Mouse (Mus musculus) hindlimb bud, embryonic 11.5 days (tissue): ENCODE data around the gene Slc4a8.
"Not testable (repeated sequence)": the region's sequence is repeated elsewhere in the genome, so short reads cannot be mapped to it uniquely, and the experiment has no call there.

Source experiments
- DNase-seq: peaks from one replicate; pipeline ENCODE4 v3.0.0-alpha.2; 2012; ENCODE audit warnings: low read depth, low spot score; ENCODE audit errors: extremely low spot score

Gene Slc4a8

DNA sequence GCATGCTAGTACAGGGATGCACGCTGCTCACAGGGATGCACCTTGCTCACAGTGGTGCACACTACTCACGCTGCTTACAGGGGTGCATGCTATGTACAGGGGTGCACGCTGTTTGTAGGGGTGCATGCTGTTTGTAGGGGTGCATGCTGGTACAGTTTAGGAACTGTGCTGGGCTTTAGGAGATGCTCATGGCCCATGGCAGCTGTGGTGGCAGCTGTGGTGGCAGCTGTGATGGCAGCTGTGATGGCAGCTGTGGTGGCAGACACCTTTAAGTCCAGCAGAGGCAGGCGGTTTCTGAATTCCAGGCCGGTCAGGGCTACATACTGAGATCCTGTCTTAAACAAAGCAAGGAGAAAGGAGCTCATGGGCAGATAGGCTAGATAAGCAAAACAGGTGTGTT, 8.8 kb downstream of the Slc4a8 start:
- no peak for DNase-seq

DNA sequence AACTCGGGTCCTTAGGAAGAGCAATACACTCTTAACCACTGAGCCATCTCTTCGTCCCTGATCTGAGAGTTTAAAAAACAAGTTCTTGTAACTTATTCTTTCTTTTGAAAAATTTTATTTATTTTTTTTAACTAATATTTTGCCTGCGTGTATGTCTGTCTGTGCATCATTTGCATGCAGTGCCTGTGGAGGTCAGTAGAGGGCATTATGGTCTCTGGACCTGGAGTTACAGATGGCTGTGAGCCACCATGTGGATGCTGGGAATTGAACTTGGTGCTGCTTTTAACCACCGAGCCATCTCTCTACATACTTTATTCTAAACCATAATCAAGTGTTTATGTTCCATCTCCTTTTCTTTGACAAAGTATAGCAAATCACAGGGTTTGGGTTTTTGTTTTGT, 11.1 kb downstream of the Slc4a8 start:
- DNase-seq: no peak

- not testable (repeated sequence) for DNase-seq
Measured at GRCm38 (mm10) chr15:100773859-100774258, 12.3 kb downstream of the Slc4a8 start.

DNA sequence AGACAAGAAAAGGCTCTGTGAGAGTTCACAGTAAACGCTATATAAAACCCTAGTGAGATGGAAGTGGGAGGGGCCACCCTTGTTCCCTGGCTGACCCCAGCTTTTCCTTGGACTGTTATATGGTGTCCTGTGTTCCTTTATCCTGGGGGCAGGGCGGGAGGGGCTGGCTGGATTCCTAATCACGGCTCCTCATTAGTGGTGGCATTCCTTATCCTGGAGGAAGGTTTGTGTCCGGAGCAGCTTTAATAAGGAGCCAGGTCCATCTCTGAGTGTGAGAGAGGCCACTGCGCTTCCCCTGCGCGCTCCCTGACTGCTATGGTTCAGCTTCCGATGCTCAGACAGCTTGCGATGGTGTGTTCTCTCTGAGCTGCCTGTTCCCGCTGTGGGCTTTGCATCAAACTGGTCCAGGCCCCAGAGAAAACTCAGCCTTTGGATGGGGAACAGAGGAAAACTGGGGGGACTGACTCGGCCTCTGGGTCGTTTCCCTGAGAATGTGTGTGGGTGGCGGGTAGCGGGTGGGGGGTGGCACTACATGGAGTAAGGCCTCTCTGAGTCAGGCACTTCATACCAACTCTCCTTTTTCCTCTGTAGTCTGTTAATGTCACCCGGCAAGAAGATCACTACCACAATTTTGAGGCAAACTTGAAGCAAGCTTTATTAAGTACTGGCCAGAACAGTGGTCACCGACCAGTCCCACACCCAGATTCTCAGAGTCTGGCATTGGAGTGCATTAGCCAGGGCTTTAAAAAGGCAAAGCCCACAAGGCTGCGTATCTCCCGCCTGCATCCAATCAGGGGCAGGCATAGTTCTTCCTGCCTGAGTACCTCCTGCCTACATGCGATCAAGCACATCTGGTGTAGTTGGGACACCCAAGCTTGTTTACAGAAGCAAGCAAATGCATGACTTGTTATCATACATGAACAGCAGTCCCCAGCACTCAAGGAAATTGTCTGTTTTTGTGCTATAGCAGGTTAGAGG, 13.9 kb downstream of the Slc4a8 start:
- no peak for DNase-seq

GRCm38 (mm10) chr15:100776424-100776823, 14.9 kb downstream of the Slc4a8 start:
- DNase-seq: no peak

- no peak for DNase-seq
Measured at GRCm38 (mm10) chr15:100777020-100778016, 15.8 kb downstream of the Slc4a8 start.

- no peak for DNase-seq
Measured at GRCm38 (mm10) chr15:100779896-100780295, 18.3 kb downstream of the Slc4a8 start.

- no peak for DNase-seq
Measured at GRCm38 (mm10) chr15:100783244-100783987, 21.9 kb downstream of the Slc4a8 start.

GRCm38 (mm10) chr15:100790219-100790618, 28.7 kb downstream of the Slc4a8 start:
- DNase-seq: no peak

DNA sequence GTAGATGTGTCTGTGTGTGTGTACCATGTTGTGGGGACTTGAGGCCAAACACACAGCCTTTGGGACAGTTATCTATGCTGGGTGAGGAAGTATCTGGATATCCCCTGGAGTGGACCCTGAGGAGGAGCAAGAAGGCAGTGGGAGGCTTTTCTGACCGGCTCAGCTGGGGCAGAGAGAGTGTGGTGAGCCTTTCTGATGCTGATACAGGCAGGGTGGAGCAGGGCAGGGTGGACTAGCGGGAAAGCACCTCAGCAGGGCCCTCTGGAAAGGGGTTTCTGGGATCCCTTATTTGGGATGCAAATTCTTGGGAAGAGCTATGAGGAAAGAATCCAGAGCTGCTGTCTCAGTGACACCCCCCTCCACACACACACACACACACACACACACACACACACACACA, 30.8 kb downstream of the Slc4a8 start:
- DNase-seq: no peak

GRCm38 (mm10) chr15:100800914-100801313, 39.4 kb downstream of the Slc4a8 start:
- no peak for DNase-seq

DNA sequence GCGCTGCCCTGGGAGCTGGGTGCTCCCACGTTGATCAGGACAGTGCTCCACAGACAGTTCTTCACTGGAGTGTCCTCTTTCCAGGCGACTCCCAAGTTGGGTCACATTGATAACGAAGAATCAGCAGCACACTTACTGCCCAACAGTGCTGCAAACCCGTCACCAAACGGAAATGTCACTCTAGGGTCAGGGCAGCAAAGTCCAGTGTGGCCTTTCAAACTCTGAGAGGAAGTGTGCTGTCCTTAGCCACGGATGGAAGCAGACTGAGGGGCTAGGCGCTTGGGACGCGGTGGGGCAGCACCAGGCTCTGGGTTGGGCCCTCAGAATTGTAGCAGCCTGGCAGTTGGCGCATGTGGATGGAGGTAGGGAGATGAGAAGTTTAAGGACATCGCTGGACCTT, 46.5 kb downstream of the Slc4a8 start:
- no peak for DNase-seq

DNA sequence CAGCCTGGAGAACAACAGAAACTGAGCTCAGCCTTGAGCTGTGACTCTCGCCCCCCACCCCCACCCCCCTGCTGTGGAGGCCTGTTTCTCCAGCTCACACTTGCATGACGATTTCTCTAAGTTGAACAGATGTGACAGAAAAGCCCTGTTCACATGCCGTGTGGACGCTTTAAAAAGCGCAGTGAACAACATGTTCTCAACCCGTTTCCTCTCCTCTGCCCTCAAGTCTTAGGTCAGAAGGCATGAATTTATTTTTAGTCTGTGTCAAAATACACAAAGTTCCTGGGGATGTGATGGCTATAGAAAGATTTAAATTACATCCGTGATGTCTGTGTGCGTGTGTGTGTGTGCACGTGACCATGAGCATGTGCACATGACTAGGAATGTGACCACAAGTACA, 46.9 kb downstream of the Slc4a8 start:
- DNase-seq: no peak

DNA sequence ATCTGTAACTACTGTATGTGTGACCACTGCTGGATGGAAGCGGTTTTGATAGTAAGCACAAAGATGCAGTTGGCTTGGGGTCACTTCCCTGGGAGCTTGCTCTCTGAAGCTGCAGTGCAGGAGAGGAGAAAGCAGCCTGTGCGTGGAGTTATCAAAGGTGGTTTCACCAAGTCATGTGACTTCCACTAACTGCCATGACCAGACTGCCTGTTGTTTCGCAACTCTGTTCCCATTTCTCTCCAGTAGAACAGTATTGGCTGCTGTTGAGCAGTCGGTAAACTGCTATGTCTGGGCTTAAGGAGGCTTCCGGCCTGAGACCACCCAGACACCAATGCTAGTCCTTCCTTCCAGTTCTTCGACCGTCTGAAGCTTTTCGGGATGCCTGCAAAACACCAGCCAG, 48.7 kb downstream of the Slc4a8 start:
- no peak for DNase-seq

DNA sequence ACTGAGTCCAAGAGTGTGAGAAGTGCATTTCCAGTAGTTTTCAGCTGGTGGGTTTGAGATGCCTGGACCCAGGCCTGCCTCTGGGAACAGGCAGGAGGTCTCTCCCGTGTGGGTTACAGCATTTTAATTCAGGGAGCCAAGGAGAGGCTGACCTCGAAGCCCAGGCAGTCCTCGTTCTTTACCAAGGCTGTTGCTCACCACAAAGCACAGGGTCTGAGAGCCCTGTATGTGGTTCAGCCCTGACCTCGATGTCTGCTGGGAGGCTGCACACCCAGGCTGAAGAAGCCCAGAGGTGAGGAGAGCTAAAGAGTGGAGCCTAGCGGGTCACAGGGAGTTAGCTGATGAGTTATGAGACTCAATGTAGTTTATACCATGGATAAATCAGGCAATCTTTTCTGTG, 52.0 kb downstream of the Slc4a8 start:
- DNase-seq: no peak

DNA sequence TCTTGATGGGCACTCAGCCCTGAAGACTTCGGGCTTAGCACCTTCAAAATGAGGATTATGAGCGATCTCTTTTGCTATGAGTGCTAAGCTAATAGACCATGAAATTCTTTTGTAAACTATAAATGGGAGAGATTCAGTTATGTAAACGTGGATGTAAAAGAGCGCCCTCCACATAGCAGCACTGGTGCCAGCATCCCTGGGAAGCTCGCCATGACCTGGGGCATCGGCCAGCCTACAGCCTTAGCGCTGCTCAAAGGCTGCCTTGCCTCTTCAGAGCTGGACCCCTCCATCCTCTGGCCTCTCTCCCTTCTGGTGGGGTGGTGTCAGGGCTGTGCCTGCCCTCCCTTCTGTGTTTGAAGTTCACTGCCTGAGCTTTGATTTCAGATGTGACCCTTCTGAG, 52.5 kb downstream of the Slc4a8 start:
- DNase-seq: no peak

- no peak for DNase-seq
Measured at GRCm38 (mm10) chr15:100815310-100815709, 53.8 kb downstream of the Slc4a8 start.

GRCm38 (mm10) chr15:100818860-100819259, 57.3 kb downstream of the Slc4a8 start:
- no peak for DNase-seq

DNA sequence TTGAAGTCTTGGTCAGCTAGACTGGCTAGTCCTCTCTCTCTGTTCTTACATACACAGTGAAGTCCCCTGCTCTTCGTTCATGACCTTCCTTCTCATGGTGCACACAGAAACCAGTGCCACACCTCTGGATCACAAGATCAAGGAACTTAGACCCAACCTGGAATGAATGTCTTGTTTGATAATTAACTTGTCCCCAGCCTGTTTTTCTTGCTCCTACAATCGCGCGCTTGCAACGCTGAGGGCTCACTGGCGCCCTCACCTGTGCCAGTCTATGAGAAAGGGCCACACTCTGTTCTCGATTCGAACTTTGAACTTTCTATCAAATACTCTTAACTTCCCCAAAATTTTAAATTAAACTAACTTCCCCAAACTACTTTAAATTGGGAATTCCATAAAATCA, 60.3 kb downstream of the Slc4a8 start:
- no peak for DNase-seq

DNA sequence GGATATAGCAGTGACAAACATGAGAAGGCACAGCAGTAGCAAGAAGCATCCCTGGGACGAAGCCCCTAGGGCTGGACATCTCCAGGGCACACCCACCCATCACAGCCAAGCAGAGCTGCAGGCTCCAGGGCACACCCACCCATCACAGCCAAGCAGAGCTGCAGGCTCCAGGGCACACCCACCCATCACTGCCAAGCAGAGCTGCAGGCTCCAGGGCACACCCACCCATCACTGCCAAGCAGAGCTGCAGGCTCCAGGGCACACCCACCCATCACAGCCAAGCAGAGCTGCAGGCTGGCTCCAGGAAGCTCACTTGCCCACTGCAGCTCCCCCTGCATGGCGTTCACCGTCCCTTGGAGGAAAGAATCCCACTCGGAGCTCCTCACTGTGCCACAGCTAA, 60.8 kb downstream of the Slc4a8 start:
- DNase-seq: not testable (repeated sequence)
